In the genomic region with DNA sequence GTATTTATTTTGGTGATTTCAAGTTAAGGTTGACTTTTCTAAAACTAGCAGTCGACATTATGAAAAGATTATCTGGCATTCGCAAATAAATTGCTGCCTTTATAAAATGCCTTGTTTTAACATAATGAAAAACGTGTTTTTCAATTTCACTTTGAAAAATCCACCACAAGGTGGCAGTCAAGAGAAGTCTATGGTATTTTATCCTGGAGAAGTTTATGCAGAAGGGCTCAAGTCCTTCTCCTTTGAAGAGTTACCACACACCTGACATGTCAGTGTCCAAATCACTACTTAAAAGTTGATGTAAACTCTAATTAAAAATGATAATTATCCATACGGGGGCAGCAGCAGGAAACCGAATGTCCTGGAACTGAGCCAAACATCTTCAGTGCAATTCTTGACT, we compare ENCODE assay signal across 10 mouse cellular contexts.
DNase-seq lines count a peak whose midpoint lies in the region; ATAC-seq and TF ChIP-seq lines count a peak whose summit lies in the region.
"Had no signal": no experiment of that assay in that cellular context is flagged by ENCODE, and none has a peak within 500 bp of the region (broad histone marks: within the 10 kb centered on the region; RNA-seq: fewer than 3 reads in every experiment).

No protein-coding gene starts in this region.

- no peak overlapping the region for H3K9ac ChIP-seq in lung, postnatal 0 days (replicated peaks; ENCODE audit: low read depth)
- H3K9ac ChIP-seq: heart, embryonic 15.5 days had no signal

- WGBS in lung, postnatal 0 days, result 13% methylated on average over 5 of the region's 5 CpGs
- WGBS in lung, adult 2 months, result 10% methylated on average over 5 of the region's 5 CpGs

- H3K27ac ChIP-seq in lung, postnatal 0 days (ENCODE audit: low read length), result no peak overlapping the region
- H3K27ac ChIP-seq: heart, embryonic 15.5 days; macrophage had no signal

- no peaks in the 10 kb centered on the region for H3K27me3 ChIP-seq in lung, postnatal 0 days (replicated peaks; ENCODE audit: insufficient read depth, low read length)
- H3K27me3 ChIP-seq: heart, embryonic 15.5 days had no signal

- no peak for TF ChIP-seq EP300 in lung, postnatal 0 days (IDR thresholded peaks at IDR 0.05)

- no peaks in the 10 kb centered on the region for H3K9me3 ChIP-seq in lung, postnatal 0 days (ENCODE audit: low read length)
- H3K9me3 ChIP-seq: heart, embryonic 15.5 days had no signal

- no peaks in the 10 kb centered on the region for H3K36me3 ChIP-seq in lung, postnatal 0 days (ENCODE audit: insufficient read depth, low read length)
- H3K36me3 ChIP-seq: heart, embryonic 15.5 days had no signal

- peak; percentile 59 for TF ChIP-seq CTCF in lung, postnatal 0 days (IDR thresholded peaks at IDR 0.05)
- no peak for TF ChIP-seq CTCF in lung, adult 2 months (IDR thresholded peaks at IDR 0.05; ENCODE audit: insufficient read depth, low read length)

- no peak for TF ChIP-seq POLR2A in lung, adult 2 months (IDR thresholded peaks at IDR 0.05; ENCODE audit: borderline replicate concordance, extremely low read depth, low read depth, low read length)

- no peaks in the 10 kb centered on the region for H3K4me1 ChIP-seq in lung, postnatal 0 days (ENCODE audit: insufficient read depth, low read depth, low read length)
- no peaks in the 10 kb centered on the region for H3K4me1 ChIP-seq in lung, adult 2 months (ENCODE audit: control insufficient read depth, insufficient read depth, low read length)
- H3K4me1 ChIP-seq: heart, embryonic 15.5 days had no signal

- H3K4me3 ChIP-seq in lung, postnatal 0 days (ENCODE audit: low read depth, low read length), result no peak overlapping the region
- H3K4me3 ChIP-seq in lung, adult 2 months (replicated peaks; ENCODE audit: extremely low read depth, low read depth, low read length), result no peak overlapping the region
- H3K4me3 ChIP-seq: heart, embryonic 15.5 days had no signal

- no peak overlapping the region for H3K4me2 ChIP-seq in lung, postnatal 0 days (replicated peaks; ENCODE audit: low read depth, low read length)
- H3K4me2 ChIP-seq: heart, embryonic 15.5 days had no signal

- peak; percentile 69 for ATAC-seq in frontal cortex, adult (ENCODE audit: low TSS enrichment)
- ATAC-seq in lung, postnatal 0 days, result no peak

- DNase-seq in frontal cortex, postnatal 10 days (ENCODE audit: low spot score in 2 of 2), result no peak
- DNase-seq in lung, postnatal 0 days (ENCODE audit: low spot score), result peak; percentile 49
- DNase-seq in lung, adult 2 months, result no peak
- peak; percentile 42 for DNase-seq in embryo, embryonic 11.5 days (ENCODE audit: low read depth, low spot score)
- DNase-seq in mesoderm, embryonic 11.5 days (ENCODE audit: low read depth, low spot score), result peak; percentile 48
- no peak for DNase-seq in adrenal gland, adult 2 months
- no peak for DNase-seq in urinary bladder, postnatal 36 days (ENCODE audit: low spot score in 2 of 2)

Comparison
In these comparisons a context has a peak if more than half of its experiments do, and no peak if none do; other contexts are left out.
1. DNase-seq: peak in lung, postnatal 0 days (single experiment), embryo, embryonic 11.5 days (single experiment) and mesoderm, embryonic 11.5 days (single experiment); none in frontal cortex, postnatal 10 days (0 of 2), lung, adult 2 months (single experiment), adrenal gland, adult 2 months (single experiment) and urinary bladder, postnatal 36 days (0 of 2).